Mouse (Mus musculus): ENCODE results near the gene Grik3. TPM values are rescaled to one million over a fixed set of nuclear protein-coding genes. Genes with fewer than 3 reads are reported as not detected.

Grik3 gene
- polyA plus RNA-seq, 1 experiment from 2014 or later: 0.16 TPM

DNA sequence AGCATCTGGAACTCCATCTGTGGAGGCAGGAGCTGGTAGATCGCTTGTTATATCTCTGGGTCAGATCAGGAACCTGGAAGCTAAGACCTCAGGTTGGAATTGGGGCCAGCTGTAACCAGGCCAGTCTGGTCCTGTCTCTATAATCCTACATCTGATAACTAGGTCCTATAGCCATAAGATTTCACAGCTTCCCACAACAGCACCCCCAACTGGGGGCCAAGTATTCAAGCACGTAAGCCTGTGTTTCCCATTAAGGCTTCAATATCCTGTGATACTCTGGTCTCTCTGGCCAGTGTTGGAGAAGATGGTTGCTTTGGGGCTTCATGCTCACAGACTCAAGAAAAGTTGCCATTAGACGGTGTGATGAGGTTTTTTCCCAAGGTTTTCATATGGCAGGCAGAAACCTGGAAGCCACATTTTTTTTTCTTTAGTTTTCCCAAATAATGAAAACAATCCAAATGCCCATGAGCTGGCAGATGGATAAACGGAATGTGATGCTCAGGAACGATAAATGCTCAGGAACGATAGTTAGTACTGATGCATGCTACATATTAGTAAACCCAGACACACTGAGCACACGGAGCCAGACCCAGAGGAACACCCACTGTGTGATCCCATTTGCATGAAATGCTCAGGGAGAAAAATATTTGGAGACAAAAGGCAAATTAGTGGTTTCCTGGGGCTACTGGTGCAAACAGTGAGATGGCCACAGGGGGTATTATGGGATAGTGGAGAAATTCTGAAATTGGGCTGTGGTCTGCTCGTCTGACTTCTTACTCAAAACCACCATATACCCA is 128.2 kb downstream of the Grik3 start:
- Histone ChIP-seq H3K36me3 (ENCODE audit: control insufficient read depth, insufficient read depth, low read length) (no peaks in the 10 kb centered on the region), H3K9ac (ENCODE audit: low read depth, low read length) (no peak overlapping the region), H3K27me3 (ENCODE audit: control insufficient read depth, insufficient read depth, low read length) (no peaks in the 10 kb centered on the region), H3K4me3 (ENCODE audit: low read depth, low read length) (no peak overlapping the region), H3K4me2 (no peak overlapping the region), H3K27ac (ENCODE audit: low read depth, low read length) (no peak overlapping the region), H3K4me1 (ENCODE audit: control insufficient read depth, insufficient read depth, low read length) (no peaks in the 10 kb centered on the region), H3K9me3 (replicated peaks; ENCODE audit: control insufficient read depth, low read length) (no peaks in the 10 kb centered on the region)
- 78% methylated on average over 8 of the region's 8 CpGs for WGBS (ENCODE audit: insufficient replicate concordance)
- ATAC-seq (replicated peaks; ENCODE audit: insufficient number of reproducible peaks, low FRiP score, low TSS enrichment): no peak

DNA sequence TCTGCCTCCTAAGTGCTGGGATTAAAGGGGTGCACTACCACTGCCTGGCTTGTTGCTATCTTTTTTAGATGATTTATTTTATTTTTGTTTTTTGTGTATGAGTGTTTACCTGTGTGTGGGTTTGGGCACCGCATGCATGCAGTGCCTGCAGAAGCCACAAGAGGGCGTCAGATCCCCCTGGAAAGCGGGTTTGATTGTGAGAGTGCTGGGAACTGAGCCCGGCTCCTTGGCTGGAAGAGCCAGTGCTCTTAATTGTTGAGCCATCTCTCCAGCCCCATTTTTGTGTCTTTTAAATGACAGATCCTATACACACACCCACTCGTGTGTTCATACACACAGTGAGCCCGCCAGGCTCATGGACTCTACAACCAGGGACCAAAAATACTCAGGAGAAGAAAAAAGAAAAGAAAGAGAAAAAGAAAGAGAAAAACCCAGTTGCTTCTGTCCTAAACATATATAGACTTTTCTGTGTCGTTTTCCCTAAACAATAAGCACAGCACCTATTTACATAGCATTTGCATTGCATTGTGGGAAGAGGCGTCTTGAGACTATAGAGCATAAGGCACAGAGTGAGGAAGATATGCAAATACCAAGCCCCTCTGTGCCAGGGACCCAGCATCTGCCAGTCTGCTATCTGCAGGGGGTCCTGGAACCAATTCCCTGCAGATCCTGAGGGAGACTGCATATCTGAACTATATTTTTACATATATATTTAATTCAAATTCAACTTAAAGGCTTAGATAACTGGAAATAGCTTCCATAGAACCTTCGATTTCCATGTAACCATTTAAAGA is 134.6 kb downstream of the Grik3 start:
- Histone ChIP-seq H3K9ac (ENCODE audit: low read depth, low read length) (no peak overlapping the region), H3K9me3 (replicated peaks; ENCODE audit: control insufficient read depth, low read length) (no peaks in the 10 kb centered on the region), H3K27me3 (ENCODE audit: control insufficient read depth, insufficient read depth, low read length) (no peaks in the 10 kb centered on the region), H3K4me2 (no peak overlapping the region), H3K27ac (ENCODE audit: low read depth, low read length) (no peak overlapping the region), H3K4me3 (ENCODE audit: low read depth, low read length) (no peak overlapping the region), H3K36me3 (ENCODE audit: control insufficient read depth, insufficient read depth, low read length) (no peaks in the 10 kb centered on the region), H3K4me1 (ENCODE audit: control insufficient read depth, insufficient read depth, low read length) (no peaks in the 10 kb centered on the region)
- WGBS (ENCODE audit: insufficient replicate concordance): 86% methylated on average over 9 of the region's 9 CpGs
- no peak for ATAC-seq (replicated peaks; ENCODE audit: insufficient number of reproducible peaks, low FRiP score, low TSS enrichment)

DNA sequence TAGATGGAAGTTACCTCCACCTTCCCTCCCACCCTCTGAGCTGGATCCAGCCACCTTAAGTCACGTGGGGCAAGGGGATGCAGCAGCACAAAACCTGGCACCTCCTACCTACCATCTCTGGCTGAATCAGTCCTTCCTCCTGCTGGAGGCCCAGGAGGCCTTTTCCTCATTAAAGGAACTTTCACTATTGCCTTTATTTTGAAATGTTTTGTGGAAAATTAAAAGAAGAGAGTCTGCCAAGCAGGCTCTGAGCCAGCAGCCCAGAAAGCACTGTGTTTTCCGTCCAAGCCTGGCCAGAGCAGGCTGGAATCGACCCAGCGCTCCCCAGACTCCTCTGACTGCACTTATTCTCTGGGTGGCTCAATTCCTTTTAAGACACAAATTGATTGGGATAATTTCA is 139.0 kb downstream of the Grik3 start:
- no peak for ATAC-seq (replicated peaks; ENCODE audit: insufficient number of reproducible peaks, low FRiP score, low TSS enrichment)
- no peaks in the 10 kb centered on the region for H3K4me1 ChIP-seq (ENCODE audit: control insufficient read depth, insufficient read depth, low read length)

DNA sequence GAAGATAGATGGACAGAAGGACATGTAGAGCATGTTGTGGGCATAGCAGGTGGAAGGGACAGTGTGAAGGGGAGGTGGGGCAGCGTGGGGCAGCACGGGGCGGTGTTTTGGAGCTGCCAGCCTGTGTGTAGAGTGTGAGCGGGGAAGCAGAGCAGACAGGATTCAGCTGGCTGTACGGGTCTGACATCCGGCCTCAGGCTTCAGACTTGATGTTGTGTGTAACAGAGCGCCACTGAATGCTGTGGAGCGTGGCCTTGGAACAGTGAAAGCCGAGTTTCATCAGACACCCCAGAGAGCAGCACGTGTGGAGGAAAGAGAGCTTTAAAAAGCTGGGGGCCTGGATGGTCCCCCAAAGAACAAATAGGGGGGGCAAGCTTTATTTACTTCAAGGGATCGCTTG is 144.5 kb downstream of the Grik3 start:
- Histone ChIP-seq H3K27me3 (ENCODE audit: control insufficient read depth, insufficient read depth, low read length) (no peaks in the 10 kb centered on the region), H3K4me1 (ENCODE audit: control insufficient read depth, insufficient read depth, low read length) (peaks cover 18% of the 10 kb centered on the region), H3K9me3 (replicated peaks; ENCODE audit: control insufficient read depth, low read length) (no peaks in the 10 kb centered on the region), H3K27ac (ENCODE audit: low read depth, low read length) (no peak overlapping the region), H3K4me2 (no peak overlapping the region), H3K36me3 (ENCODE audit: control insufficient read depth, insufficient read depth, low read length) (no peaks in the 10 kb centered on the region), H3K4me3 (ENCODE audit: low read depth, low read length) (no peak overlapping the region), H3K9ac (ENCODE audit: low read depth, low read length) (no peak overlapping the region)
- 81% methylated on average over 11 of the region's 11 CpGs for WGBS (ENCODE audit: insufficient replicate concordance)
- no peak for ATAC-seq (replicated peaks; ENCODE audit: insufficient number of reproducible peaks, low FRiP score, low TSS enrichment)

More for the DNA sequence above, 139.0 kb downstream of the Grik3 start:
- no peaks in the 10 kb centered on the region for H3K36me3 ChIP-seq (ENCODE audit: control insufficient read depth, insufficient read depth, low read length)
- no peak overlapping the region for H3K27ac ChIP-seq (ENCODE audit: low read depth, low read length)
- H3K9me3 ChIP-seq (replicated peaks; ENCODE audit: control insufficient read depth, low read length): no peaks in the 10 kb centered on the region
- H3K9ac ChIP-seq (ENCODE audit: low read depth, low read length): no peak overlapping the region
- 80% methylated on average over 4 of the region's 4 CpGs for WGBS (ENCODE audit: insufficient replicate concordance)
- H3K4me2 ChIP-seq: no peak overlapping the region
- no peak overlapping the region for H3K4me3 ChIP-seq (ENCODE audit: low read depth, low read length)
- no peaks in the 10 kb centered on the region for H3K27me3 ChIP-seq (ENCODE audit: control insufficient read depth, insufficient read depth, low read length)

DNA sequence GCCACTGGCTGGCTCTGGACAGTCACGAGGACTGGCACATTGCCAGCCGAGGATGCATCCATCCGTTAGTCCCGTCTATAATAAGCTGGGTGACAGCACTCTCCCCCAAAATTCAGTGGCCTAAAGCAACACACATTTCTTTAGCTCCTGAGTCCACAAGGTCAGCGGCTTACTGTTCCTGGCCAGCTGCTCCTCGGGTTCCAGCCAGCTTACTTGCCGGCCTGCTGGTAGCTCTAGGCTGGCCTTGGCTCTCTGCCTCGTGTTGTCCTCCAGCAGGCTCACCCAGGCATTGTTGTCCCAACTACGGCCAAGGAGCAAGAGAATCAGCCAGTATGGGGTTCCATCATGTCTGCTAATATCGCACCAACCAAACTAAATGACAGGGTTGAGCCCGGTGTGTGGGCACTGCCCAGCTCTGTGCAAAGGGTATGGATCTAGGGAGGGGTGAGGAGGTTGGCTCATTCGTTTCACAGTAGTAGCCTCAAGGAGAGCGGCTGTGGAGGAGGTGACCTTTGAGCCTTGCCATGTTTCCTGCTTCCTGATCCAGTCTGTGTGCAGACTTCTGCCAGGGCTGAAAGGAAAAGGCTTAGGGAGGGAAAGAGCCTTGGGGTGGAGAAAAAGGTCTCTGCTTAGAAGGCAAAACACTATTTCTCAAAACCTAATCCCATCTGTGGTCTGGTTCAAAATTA is 146.3 kb downstream of the Grik3 start:
- ATAC-seq (replicated peaks; ENCODE audit: insufficient number of reproducible peaks, low FRiP score, low TSS enrichment): no peak
- Histone ChIP-seq H3K9me3 (replicated peaks; ENCODE audit: control insufficient read depth, low read length) (no peaks in the 10 kb centered on the region), H3K4me3 (ENCODE audit: low read depth, low read length) (no peak overlapping the region), H3K27me3 (ENCODE audit: control insufficient read depth, insufficient read depth, low read length) (no peaks in the 10 kb centered on the region), H3K4me2 (no peak overlapping the region), H3K4me1 (ENCODE audit: control insufficient read depth, insufficient read depth, low read length) (peaks cover 27% of the 10 kb centered on the region), H3K27ac (ENCODE audit: low read depth, low read length) (no peak overlapping the region), H3K36me3 (ENCODE audit: control insufficient read depth, insufficient read depth, low read length) (no peaks in the 10 kb centered on the region), H3K9ac (ENCODE audit: low read depth, low read length) (no peak overlapping the region)
- 67% methylated on average over 13 of the region's 13 CpGs for WGBS (ENCODE audit: insufficient replicate concordance)

DNA sequence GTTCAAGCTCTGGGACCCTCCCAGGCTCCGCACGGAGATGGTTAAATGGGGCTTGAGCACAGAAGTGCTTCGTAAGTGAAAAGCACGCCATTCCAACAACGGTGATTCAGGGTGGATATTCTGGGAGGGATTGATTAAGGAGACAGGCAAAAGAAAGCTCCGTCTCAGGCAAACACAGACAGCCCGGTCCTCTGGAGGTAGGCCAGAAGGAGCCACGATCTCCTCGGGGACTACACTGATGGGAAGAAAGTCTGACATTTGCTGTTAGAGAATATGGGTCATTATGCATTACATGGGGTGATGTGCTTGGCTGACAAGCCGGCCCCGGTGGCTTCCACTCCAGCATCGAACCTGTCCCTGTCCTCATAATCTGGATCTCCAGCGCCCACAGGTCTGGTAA is 146.9 kb downstream of the Grik3 start:
- no peak overlapping the region for H3K4me3 ChIP-seq (ENCODE audit: low read depth, low read length)
- 68% methylated on average over 13 of the region's 13 CpGs for WGBS (ENCODE audit: insufficient replicate concordance)
- no peaks in the 10 kb centered on the region for H3K9me3 ChIP-seq (replicated peaks; ENCODE audit: control insufficient read depth, low read length)
- H3K27ac ChIP-seq (ENCODE audit: low read depth, low read length): no peak overlapping the region
- ATAC-seq (replicated peaks; ENCODE audit: insufficient number of reproducible peaks, low FRiP score, low TSS enrichment): no peak
- no peak overlapping the region for H3K4me2 ChIP-seq
- H3K36me3 ChIP-seq (ENCODE audit: control insufficient read depth, insufficient read depth, low read length): no peaks in the 10 kb centered on the region
- no peaks in the 10 kb centered on the region for H3K27me3 ChIP-seq (ENCODE audit: control insufficient read depth, insufficient read depth, low read length)
- peaks cover 33% of the 10 kb centered on the region for H3K4me1 ChIP-seq (ENCODE audit: control insufficient read depth, insufficient read depth, low read length)
- no peak overlapping the region for H3K9ac ChIP-seq (ENCODE audit: low read depth, low read length)

DNA sequence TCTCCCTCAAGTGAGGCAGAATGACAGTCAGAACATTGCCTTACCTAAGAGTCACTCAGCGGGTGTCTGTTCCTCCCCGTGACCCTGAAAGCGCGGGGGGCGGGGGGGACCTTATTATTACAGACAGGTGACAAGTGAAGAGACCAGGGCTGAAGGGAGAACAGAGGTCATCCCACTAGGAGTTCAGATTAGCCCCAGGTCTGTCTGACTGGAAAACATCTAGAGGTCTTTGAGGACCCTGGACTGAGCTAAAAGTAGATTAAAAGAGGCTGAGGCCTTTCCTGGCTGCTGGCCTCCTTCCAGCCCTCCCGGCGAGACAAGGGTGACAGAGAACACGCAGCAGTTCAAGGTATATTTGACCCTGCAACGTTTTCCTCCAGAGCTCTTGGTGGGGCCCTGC is 150.0 kb downstream of the Grik3 start:
- Histone ChIP-seq H3K9me3 (replicated peaks; ENCODE audit: control insufficient read depth, low read length) (no peaks in the 10 kb centered on the region), H3K9ac (ENCODE audit: low read depth, low read length) (no peak overlapping the region), H3K27me3 (ENCODE audit: control insufficient read depth, insufficient read depth, low read length) (no peaks in the 10 kb centered on the region), H3K4me2 (peak overlapping the region; percentile 27; the same call in 1 of the 2 replicates), H3K4me1 (ENCODE audit: control insufficient read depth, insufficient read depth, low read length) (peaks cover 33% of the 10 kb centered on the region), H3K36me3 (ENCODE audit: control insufficient read depth, insufficient read depth, low read length) (no peaks in the 10 kb centered on the region), H3K27ac (ENCODE audit: low read depth, low read length) (peak overlapping the region; percentile 90), H3K4me3 (ENCODE audit: low read depth, low read length) (no peak overlapping the region)
- 44% methylated on average over 9 of the region's 9 CpGs for WGBS (ENCODE audit: insufficient replicate concordance)
- ATAC-seq (replicated peaks; ENCODE audit: insufficient number of reproducible peaks, low FRiP score, low TSS enrichment): peak; percentile 60

DNA sequence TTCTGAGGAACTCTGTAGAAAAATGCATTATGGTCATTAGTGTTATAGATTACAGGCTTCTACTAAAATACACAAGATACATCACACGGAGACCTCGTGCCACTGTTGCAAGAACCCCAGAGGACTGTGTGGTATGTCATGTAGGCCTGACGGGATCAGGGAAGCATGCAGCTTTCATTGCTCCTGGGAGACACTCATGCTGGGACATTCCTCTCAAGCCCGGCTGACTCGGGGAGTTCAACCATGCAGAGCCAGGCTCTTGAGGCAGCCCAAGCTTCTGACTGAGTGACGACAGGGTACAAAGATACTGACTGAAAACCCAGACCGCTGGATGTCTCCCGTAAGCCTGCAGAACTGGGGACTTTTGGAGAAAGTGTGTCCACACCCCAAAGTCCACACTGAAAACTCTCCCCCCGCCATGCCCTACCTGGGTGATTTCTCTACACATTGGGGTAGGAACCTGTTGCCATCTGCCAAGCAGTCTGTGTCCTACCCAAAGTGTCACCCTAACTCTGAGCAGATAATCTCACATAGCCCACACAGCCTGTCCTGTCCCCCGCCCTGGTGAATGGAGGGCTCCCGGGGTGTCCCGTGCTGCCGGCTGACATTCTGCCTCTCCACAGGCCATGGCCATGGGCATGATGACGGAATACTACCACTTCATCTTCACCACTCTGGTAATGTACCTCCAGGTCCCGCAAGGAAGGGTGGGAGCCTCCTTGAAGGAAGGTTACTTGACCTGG is 150.6 kb downstream of the Grik3 start:
- H3K4me3 ChIP-seq (ENCODE audit: low read depth, low read length): no peak overlapping the region
- peaks cover 33% of the 10 kb centered on the region for H3K4me1 ChIP-seq (ENCODE audit: control insufficient read depth, insufficient read depth, low read length)
- 39% methylated on average over 15 of the region's 15 CpGs for WGBS (ENCODE audit: insufficient replicate concordance)
- H3K36me3 ChIP-seq (ENCODE audit: control insufficient read depth, insufficient read depth, low read length): no peaks in the 10 kb centered on the region
- peak; percentile 53; the same call in 1 of the 2 replicates for ATAC-seq (replicated peaks; ENCODE audit: insufficient number of reproducible peaks, low FRiP score, low TSS enrichment)
- H3K27me3 ChIP-seq (ENCODE audit: control insufficient read depth, insufficient read depth, low read length): no peaks in the 10 kb centered on the region
- peak overlapping the region; percentile 37 for H3K4me2 ChIP-seq
- H3K9me3 ChIP-seq (replicated peaks; ENCODE audit: control insufficient read depth, low read length): no peaks in the 10 kb centered on the region
- H3K9ac ChIP-seq (ENCODE audit: low read depth, low read length): no peak overlapping the region
- H3K27ac ChIP-seq (ENCODE audit: low read depth, low read length): peak overlapping the region; percentile 90
